Mouse (Mus musculus) yolk sac, embryonic 10.5 days (tissue): ENCODE measurements around the gene Rb1.

ENCODE experiments used
- DNase-seq: peaks from one replicate; pipeline ENCODE4 v3.0.0-alpha.2; 2017; ENCODE audit warnings: low spot score

Gene Rb1

GRCm38 (mm10) chr14:73334926-73335805 is 9.5 kb upstream of the Rb1 start:
- DNase-seq, result no peak

- DNase-seq, result no peak
Measured at GRCm38 (mm10) chr14:73333880-73334279, 8.3 kb upstream of the Rb1 start.

GRCm38 (mm10) chr14:73331386-73331785 is 5.8 kb upstream of the Rb1 start:
- DNase-seq, result no peak

GRCm38 (mm10) chr14:73329871-73330270 is 4.2 kb upstream of the Rb1 start:
- no peak for DNase-seq

GRCm38 (mm10) chr14:73326511-73326910 is 889 bp upstream of the Rb1 start:
- no peak for DNase-seq

GRCm38 (mm10) chr14:73324634-73325455 is 777 bp downstream of the Rb1 start:
- DNase-seq, result peak; percentile 25

GRCm38 (mm10) chr14:73323965-73324364 is 1.7 kb downstream of the Rb1 start:
- no peak for DNase-seq

GRCm38 (mm10) chr14:73322142-73322541 is 3.5 kb downstream of the Rb1 start:
- no peak for DNase-seq

- DNase-seq, result no peak
Measured at GRCm38 (mm10) chr14:73316933-73317332, 8.7 kb downstream of the Rb1 start.

GRCm38 (mm10) chr14:73313864-73314263 is 11.8 kb downstream of the Rb1 start:
- no peak for DNase-seq

- no peak for DNase-seq
Measured at GRCm38 (mm10) chr14:73313396-73313795, 12.2 kb downstream of the Rb1 start.

- no peak for DNase-seq
Measured at GRCm38 (mm10) chr14:73312909-73313308, 12.7 kb downstream of the Rb1 start.

- DNase-seq, result no peak
Measured at GRCm38 (mm10) chr14:73307490-73307889, 18.1 kb downstream of the Rb1 start.

- DNase-seq, result peak; percentile 36
Measured at GRCm38 (mm10) chr14:73303193-73303592, 22.4 kb downstream of the Rb1 start.

- no peak for DNase-seq
Measured at GRCm38 (mm10) chr14:73301856-73302255, 23.8 kb downstream of the Rb1 start.

- no peak for DNase-seq
Measured at GRCm38 (mm10) chr14:73295512-73295911, 30.1 kb downstream of the Rb1 start.

- no peak for DNase-seq
Measured at GRCm38 (mm10) chr14:73293616-73294015, 32.0 kb downstream of the Rb1 start.

- no peak for DNase-seq
Measured at GRCm38 (mm10) chr14:73292434-73292833, 33.2 kb downstream of the Rb1 start.

- no peak for DNase-seq
Measured at GRCm38 (mm10) chr14:73289915-73290314, 35.7 kb downstream of the Rb1 start.

- no peak for DNase-seq
Measured at GRCm38 (mm10) chr14:73280996-73281395, 44.6 kb downstream of the Rb1 start.

- DNase-seq, result no peak
Measured at GRCm38 (mm10) chr14:73279096-73279495, 46.5 kb downstream of the Rb1 start.

GRCm38 (mm10) chr14:73271807-73272206 is 53.8 kb downstream of the Rb1 start:
- no peak for DNase-seq

GRCm38 (mm10) chr14:73266166-73266565 is 59.5 kb downstream of the Rb1 start:
- no peak for DNase-seq
